Mouse (Mus musculus) bone marrow macrophage, adult 2 months (primary cell): ENCODE data around the gene Zdhhc22. TPM values are rescaled to one million over a fixed set of nuclear protein-coding genes. Genes with fewer than 3 reads are reported as not detected.
A peak's percentile ranks its signal among the peaks of the same experiment; 100 is the strongest.

Source experiments
- H3K27ac ChIP-seq: 2 replicates; pipeline ENCODE4 v1.5.1; 2012; ENCODE audit warnings: low read depth, low read length; ENCODE audit not compliant: insufficient read depth
- H3K4me1 ChIP-seq: 2 replicates; pipeline ENCODE4 v1.6.1; 2012; ENCODE audit warnings: low read length; ENCODE audit not compliant: control insufficient read depth, insufficient read depth
- H3K4me3 ChIP-seq: 2 replicates; pipeline ENCODE4 v1.5.1; 2012; ENCODE audit warnings: mild to moderate bottlenecking, low read length, moderate library complexity; ENCODE audit not compliant: insufficient read depth
- CTCF ChIP-seq: IDR thresholded peaks from 2 replicates; pipeline ENCODE4 v1.5.1; 2012; ENCODE audit warnings: low read depth, mild to moderate bottlenecking, low read length, moderate library complexity
- POLR2A ChIP-seq: IDR thresholded peaks from 2 replicates; pipeline ENCODE4 v1.6.1; 2012; ENCODE audit warnings: mild to moderate bottlenecking, low read depth, low read length, borderline replicate concordance
- polyA plus RNA-seq: library from polyadenylated mRNA; stranded (reverse); fragments of >200 nt; gene quantifications from 2 replicates; pipeline ENCODE4 v1.2.4, GENCODE M21; 2012; ENCODE audit not compliant: missing spikeins, insufficient read depth, insufficient read length

The Zdhhc22 gene
- polyA plus RNA-seq, 1 experiment, result not detected

DNA sequence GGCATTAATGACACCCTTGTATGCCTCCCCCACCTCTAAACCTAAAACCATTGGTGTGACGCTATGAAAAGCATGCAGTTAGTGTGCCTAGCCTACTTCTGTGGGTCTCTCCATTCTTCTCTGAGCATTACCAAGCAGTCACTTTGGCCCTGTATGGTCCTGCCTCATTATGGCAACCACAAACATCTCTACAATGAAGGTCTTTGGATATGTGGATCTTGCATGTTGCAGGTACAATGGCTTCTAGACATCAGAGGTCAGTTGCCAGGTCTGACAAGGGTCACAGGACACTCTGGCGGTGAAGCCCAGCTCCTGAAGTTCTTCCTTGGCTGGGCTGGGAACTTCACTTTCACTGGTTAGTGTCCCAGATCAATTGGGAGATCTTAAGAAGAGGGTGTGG lies 31.8 kb upstream of the Zdhhc22 start:
- TF ChIP-seq POLR2A, result no peak
- TF ChIP-seq CTCF, result no peak
- H3K4me1 ChIP-seq, result no peaks in the 10 kb centered on the region
- no peak overlapping the region for H3K4me3 ChIP-seq
- no peak overlapping the region for H3K27ac ChIP-seq

DNA sequence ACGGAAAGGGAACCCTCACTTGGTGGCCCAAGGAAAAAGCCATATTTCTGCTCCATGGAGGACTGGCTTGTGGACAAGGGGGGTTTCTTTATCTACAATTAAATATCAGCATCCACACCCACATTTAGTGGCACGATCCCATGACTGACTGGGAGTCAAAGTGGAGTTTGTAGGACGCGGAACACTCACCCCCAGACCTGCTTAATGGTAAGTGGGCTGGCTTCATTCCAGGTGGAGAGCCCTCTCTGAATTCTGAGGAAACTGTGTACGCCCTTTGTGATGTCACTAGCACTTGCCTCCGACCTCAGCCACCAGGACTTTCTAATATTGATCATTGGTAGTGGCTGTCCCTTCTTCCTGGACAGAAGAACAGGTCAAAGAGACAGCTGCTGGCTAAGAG lies 30.8 kb upstream of the Zdhhc22 start, which contains the start of gene Tmem63c:
TSS of gene Tmem63c (plus strand) at position 301 of the 400 bp plus-strand sequence.
- H3K4me3 ChIP-seq, result no peak within 1 kb of the TSS
- H3K4me1 ChIP-seq, result no peaks in the 10 kb centered on the region
- TF ChIP-seq CTCF (no peak), POLR2A (no peak)
- no peak within 1 kb of the TSS for H3K27ac ChIP-seq

DNA sequence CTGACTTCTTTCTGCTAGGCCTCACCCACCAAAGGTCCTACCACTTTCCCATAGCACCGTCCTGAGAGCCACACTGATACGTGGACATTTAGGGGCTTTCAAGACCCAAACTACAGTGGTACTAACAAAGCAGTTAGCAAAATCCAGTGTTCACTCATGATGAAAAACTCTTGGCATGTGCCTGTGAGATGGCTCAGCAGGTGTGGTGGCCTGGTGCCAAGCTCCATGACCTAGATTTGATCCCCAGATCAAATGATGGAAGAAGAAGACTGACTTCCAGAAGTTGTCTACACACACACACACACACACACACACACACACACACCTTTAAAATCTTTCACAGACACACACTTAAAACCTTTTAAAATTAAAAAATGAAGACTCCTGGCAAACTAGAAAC lies 28.5 kb upstream of the Zdhhc22 start:
- TF ChIP-seq POLR2A, result no peak
- TF ChIP-seq CTCF, result no peak
- Histone ChIP-seq H3K4me1 (no peaks in the 10 kb centered on the region), H3K27ac (no peak overlapping the region), H3K4me3 (no peak overlapping the region)

DNA sequence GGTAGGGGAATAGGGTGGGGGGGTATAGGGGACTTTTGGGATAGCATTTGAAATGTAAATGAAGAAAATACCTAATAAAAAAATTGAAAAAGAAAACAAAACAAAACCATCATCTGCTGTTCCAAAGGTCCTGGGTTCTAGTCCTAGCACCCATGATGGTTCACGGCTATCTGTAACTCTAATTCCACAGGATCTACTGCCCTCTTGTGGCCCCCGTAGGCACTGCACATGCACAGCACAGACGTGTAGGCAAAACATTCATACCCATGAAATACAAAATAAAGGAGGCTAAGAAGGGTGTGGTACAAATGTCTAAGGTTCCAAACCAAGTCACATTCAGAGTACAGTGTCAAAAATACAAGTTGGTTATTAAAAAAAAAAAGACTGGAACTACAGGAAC lies 26.8 kb upstream of the Zdhhc22 start:
- TF ChIP-seq CTCF (peak; percentile 47; the same call in 1 of the 2 replicates), POLR2A (no peak)
- Histone ChIP-seq H3K4me3 (no peak overlapping the region), H3K4me1 (no peaks in the 10 kb centered on the region), H3K27ac (no peak overlapping the region)

DNA sequence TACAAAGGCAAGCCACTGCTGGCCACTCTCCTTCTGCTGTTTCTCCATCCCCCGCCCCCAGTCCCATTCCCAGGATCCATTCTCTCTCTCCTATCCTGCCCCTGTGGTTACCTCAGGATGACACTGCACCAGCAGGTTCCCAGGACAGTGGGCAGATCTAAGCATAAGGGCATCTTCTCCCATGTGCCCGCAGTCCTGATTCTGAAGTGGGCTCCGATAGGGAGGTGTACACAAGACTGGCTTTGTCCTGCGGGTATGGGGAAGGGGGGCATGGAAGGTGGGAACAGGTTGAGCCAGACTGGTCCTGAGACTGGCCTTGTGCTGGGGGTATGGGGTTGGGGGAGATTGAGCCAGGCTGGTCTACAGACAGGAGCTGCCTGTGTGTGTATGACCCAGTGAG lies 14.4 kb upstream of the Zdhhc22 start:
- Histone ChIP-seq H3K4me1 (no peaks in the 10 kb centered on the region), H3K4me3 (no peak overlapping the region), H3K27ac (no peak overlapping the region)
- TF ChIP-seq CTCF, result no peak
- TF ChIP-seq POLR2A, result no peak

DNA sequence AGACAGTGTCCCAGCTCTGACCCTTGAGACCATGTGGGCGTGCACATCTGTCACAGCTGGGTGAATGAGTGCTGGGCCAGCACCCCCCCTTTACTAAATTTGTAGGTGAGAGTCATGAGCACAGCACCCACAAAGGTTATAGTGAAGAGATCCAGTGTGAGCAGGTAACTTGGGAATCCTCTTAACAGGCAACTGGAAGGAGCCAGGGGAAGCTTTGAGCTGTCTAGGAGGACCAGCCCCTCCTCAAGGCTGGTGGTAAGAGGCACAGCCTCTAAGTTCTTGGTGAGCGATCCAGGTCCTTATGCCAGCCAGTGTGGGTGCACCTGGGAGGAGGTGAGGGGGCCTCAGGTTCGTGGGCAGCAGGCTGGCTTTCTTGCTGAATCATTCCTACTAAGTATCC lies 13.4 kb upstream of the Zdhhc22 start:
- H3K4me1 ChIP-seq, result no peaks in the 10 kb centered on the region
- no peak overlapping the region for H3K27ac ChIP-seq
- TF ChIP-seq POLR2A, result no peak
- no peak for TF ChIP-seq CTCF
- no peak overlapping the region for H3K4me3 ChIP-seq

DNA sequence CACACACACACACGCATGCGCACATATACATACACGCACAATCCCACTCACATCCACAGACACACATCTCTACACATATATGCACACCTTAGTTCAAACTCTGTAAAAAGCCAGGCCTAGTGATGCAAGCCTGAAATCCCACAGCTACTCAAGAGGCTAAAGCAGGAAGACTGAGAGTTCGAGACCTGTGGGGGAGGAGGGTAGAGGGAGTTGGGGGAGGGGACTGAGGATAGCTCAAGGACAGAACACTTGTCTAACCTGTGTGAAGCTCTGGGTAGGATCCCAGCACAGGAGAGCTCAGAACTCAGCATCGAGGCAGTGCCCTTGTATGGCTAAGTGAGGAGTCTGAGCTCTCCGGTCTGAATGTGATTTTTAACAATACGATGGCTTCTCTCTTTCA lies 12.6 kb upstream of the Zdhhc22 start:
- no peak overlapping the region for H3K27ac ChIP-seq
- TF ChIP-seq CTCF, result no peak
- TF ChIP-seq POLR2A, result no peak
- H3K4me1 ChIP-seq, result no peaks in the 10 kb centered on the region
- H3K4me3 ChIP-seq, result no peak overlapping the region

DNA sequence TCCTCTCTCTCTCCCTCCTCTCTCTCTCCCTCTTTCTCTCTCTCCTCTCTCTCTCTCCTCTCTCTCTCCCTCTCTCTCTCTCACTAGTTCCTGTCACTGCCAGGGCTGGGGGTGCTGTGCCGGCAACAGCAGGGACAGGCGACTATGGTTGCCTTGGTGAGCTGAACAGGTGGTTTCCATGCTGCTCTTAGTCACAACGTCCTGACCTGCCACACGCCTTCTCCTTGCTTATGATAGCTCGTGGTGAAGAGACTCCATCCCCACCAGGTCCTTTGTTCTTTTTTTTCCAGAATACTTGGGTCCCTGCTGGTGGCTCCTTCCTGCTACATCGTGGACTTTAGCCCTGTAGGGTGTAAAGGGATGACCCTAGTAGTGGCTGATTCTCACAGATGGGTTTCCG lies 12.0 kb upstream of the Zdhhc22 start:
- TF ChIP-seq POLR2A (no peak), CTCF (no peak)
- no peaks in the 10 kb centered on the region for H3K4me1 ChIP-seq
- H3K27ac ChIP-seq, result no peak overlapping the region
- no peak overlapping the region for H3K4me3 ChIP-seq

DNA sequence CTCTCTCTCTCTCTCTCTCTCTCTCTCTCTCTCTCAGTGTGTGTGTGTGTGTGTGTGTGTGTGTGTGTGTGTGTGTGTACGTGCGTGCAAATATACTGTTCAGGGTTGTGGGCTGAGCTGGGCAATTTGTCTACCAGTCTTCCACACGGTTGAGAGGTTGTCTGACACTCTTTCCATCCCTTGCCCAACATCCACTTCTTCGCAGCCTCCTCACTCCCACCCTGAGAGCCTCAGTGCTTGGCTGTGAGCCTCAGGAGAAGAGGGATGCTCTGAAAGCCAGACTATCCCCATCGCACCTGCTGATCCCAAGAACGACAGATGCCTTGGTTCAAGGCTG lies 10.6 kb upstream of the Zdhhc22 start:
- no peak overlapping the region for H3K4me3 ChIP-seq
- peak; percentile 5; the same call in 1 of the 2 replicates for TF ChIP-seq CTCF
- no peak for TF ChIP-seq POLR2A
- H3K27ac ChIP-seq, result no peak overlapping the region
- no peaks in the 10 kb centered on the region for H3K4me1 ChIP-seq

DNA sequence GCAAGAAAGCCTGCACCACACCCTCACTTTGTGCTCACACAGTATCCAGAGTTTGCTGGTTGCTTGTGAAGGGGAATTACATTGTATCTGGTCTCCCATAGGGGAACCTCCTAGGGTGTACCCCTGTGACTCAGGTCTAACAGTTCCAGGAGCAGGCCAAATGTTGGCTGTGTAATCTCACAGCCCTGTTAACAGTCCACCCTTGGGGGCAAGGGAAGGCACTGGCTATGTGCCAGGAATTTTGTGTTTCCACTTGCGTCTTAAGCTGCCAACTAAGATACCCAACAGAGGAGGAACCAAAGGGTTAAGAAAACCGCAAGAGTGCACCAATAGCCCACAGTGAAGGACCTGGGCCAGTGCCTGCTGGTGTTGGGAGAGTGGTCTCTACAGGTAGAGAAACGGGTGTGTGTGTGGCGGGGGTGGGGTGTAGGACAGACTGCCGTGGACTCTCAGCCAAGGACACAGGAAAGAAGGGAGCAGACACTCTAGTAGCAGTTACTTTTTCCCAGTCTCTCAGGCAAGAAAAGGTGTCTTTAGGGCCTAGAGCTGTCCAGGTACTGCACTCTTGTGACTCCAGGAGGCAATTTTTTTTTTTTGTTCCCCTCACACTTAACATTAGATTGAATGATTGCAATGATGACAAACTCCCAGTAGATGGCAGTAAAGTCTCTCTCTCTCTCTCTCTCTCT lies 10.1 kb upstream of the Zdhhc22 start:
- no peaks in the 10 kb centered on the region for H3K4me1 ChIP-seq
- TF ChIP-seq POLR2A (no peak), CTCF (no peak)
- no peak overlapping the region for H3K27ac ChIP-seq
- H3K4me3 ChIP-seq, result no peak overlapping the region

DNA sequence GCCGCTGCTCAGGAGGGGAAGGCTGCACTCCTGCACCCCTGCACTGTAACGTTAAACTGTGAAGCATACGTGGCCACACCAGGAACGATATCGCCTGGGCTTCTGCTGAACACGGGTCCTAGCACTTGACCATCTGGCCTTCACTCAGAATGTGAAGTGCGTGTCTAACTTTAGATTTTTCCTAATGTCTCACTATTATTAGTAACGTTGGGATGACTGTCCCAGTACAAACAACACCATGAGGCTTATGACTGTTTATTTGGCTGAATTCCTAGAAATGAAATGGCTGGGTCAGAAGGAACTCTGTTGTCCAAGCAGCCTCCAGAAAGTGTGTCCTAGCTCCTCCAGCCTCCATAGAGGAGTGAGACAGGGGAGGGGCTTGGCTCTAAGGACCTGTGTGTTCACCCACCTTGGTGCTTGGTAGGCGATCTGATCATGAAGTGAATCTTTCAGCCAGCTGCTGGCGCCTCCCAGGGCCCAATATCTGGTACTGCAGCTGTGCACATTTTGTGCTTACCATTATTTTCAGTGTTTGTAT lies 9.1 kb upstream of the Zdhhc22 start:
- TF ChIP-seq CTCF (no peak), POLR2A (no peak)
- Histone ChIP-seq H3K4me1 (no peaks in the 10 kb centered on the region), H3K27ac (no peak overlapping the region), H3K4me3 (no peak overlapping the region)

DNA sequence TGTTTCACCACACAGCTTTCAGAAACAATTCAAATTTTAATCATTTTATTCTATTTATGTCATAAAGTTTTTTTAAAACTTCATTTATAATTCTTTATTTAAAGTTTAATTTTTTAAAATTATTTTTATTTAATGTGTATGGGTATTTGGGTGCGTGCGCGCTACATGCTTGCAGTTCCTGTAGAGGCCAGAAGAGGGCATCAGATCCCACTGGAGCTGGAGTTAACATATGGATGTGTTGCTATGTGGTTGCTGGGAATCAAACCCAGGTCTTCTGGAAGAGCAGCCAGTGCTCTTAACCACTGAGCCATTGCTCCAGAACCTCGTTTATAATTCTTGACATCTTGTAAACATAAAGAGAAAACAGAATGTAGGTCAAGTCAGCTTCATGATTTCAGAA lies 8.5 kb upstream of the Zdhhc22 start:
- no peak overlapping the region for H3K27ac ChIP-seq
- H3K4me1 ChIP-seq, result no peaks in the 10 kb centered on the region
- TF ChIP-seq CTCF, result peak; percentile 13; the same call in 1 of the 2 replicates
- no peak for TF ChIP-seq POLR2A
- H3K4me3 ChIP-seq, result no peak overlapping the region
